Mouse (Mus musculus): ENCODE data around the gene Atxn1. TPM values are rescaled to one million over a fixed set of nuclear protein-coding genes. Genes with fewer than 3 reads are reported as not detected.

Atxn1 gene
- total RNA-seq, 2 experiments from 2014 or later, result 5.9 to 9.0 TPM

DNA sequence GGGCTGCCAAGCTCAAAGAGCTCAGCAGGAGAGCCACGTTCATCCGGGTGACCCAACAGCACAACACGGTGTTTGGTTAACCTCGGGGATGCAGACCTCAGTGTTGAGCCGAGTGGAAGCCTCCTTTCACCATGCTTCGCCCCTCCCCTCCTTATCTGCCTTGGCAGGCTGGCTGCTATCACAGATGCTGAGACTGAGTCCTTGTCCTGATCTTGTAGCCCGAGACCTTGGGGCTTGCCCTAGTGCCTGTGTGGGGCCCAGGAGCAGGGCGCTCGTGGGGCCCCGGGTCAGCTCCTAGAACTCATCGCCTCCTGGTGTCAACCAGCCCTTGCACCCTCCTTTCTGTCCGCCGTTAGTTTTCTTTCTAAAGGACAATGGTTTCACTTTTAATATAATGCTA, 418.8 kb downstream of the Atxn1 start:
- ATAC-seq (ENCODE audit: poor library complexity, severe bottlenecking), result no peak

DNA sequence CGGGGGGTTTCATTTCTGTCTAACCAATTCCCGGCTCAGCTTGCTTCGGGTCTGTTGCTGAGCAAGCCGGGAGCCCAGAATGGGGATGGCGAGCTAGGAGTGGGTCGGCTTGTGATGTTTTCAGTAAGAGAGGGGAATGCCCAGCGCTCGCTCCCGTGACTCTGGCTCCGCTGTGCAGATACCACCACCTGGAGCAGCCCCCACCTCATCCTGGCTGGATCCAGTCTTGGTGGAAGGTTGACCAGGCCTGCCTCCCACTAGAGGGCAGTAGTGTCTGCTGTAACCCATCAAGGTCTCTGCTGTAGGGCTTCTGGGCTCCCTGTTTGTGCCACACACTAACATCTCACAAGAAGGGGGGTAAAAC, 425.6 kb downstream of the Atxn1 start:
- 0 out of 2 replicates have a peak, but pooled peaks have one; percentile 45 for ATAC-seq (ENCODE audit: poor library complexity, severe bottlenecking)

DNA sequence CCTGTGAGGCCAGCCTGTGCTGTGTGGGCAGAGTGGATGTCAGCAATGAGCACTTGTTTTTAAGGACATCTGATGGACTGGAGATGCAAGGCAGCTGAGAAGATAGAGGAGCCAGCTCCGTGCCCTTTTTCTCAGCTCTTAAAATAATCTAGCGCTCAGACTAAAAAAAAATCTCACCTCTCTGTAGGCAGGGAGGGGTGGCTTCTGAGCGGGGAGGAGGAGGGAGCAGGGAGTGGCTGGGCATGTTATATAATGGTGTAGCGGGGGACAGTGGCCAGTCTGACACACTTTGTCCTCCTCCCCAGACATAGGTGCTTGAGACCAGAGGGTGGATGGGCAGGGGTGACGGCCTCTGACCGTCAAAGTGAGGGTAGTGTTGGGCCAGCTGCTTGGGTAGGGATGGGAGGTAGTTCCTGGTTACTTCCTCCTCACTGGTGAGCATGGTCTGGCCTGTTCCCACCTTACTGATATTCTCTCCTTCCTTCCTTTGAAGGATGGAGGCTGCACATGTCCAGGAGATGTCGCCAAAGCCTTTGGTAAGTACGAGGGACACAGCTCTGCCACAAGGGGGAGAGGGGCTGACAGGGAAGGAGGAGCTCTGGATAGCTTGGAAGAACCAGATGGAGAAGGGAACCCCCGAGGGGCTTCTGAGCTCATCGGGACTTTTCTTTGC, 426.1 kb downstream of the Atxn1 start:
- no peak for ATAC-seq (ENCODE audit: poor library complexity, severe bottlenecking)

DNA sequence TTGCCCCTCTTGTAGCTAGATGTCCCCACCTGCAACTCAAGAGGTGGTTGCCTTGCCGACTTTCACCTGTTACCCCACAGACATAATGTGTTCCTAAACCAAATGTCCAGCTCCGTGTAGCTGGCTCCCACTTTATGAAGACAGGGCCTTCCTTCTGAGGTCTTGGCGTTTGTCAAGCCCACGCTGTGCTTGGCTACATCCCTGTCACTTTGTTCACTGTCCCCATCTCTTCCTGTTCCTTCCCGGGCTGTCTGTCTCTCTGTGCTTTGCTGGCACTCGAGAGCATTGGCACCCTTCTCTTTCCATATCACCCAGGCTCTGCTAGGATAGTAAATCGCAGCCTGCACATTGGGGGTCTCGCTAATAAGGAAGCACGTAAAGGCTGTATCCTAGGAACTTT, 426.7 kb downstream of the Atxn1 start:
- no peak for ATAC-seq (ENCODE audit: poor library complexity, severe bottlenecking)

DNA sequence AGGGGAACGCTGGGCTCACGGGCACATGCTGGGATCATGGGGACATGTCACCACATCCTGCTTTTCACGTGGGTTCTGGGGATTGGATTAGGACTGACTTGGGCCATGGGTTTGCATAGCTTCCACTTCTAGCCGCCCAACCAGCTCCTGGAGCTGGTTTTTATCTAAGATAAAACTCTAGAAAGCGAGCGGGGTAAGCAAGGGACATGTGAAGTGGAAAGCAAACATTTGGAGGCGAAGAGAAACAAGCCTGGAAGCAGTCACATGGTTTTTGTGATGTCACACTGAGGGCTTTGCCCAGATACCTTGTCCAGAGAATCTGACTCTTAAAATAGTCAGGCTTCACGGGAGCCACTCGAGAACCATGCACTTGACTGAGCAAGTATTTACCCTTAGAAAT, 427.7 kb downstream of the Atxn1 start:
- ATAC-seq (ENCODE audit: poor library complexity, severe bottlenecking), result no peak

DNA sequence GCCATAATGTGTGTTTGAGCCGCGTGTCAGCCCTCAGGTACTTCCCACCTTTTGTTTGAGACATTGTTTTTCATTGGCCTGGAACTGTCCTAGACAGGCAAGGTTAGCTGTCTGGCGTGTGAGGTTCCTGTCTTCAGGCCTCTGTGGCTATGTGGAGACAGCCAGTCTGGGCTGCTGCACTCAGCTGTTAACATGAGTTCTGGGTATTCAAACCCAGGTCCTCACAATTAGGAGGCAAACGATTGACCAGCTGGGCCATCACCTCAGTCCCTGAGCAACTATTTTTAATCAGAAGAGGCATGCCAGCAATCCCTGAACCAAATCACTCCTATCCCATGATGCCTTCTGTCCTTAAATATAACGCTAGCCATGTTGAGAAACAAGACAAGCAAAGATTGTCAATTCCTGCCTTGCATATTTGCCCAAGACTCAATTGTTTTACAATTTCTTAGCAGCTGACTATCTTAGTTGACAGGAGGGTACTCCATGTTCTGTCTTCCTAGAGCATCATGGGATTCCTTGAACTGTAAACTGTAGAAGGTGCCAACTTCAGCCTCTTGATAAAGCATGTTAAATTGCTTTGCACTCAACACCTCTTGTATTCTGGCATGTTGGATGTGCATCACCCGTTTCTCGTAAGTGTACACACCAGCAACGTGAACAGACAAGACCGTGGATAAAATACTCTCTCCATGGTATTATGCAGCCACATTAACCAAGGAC, 428.9 kb downstream of the Atxn1 start:
- no peak for ATAC-seq (ENCODE audit: poor library complexity, severe bottlenecking)

DNA sequence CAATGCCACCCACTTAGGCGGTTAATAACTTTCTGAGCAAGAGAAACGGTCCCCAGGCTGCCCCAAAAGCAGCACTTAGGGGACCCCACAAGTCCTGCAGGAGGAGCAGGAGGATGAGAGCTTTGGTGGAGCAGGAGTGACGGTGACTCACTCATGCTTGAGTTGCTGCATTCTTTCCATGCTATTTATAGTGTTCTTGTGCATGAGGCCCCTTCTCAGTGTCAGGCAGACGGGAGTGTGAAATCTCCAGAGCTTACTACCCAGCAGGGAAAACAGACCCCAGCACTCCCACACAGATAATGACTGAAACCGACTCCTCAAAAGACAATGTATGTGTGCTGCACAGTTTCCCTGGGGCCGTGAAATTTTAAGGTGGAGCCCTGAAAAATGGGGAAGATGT, 434.1 kb downstream of the Atxn1 start:
- no peak for ATAC-seq (ENCODE audit: poor library complexity, severe bottlenecking)

DNA sequence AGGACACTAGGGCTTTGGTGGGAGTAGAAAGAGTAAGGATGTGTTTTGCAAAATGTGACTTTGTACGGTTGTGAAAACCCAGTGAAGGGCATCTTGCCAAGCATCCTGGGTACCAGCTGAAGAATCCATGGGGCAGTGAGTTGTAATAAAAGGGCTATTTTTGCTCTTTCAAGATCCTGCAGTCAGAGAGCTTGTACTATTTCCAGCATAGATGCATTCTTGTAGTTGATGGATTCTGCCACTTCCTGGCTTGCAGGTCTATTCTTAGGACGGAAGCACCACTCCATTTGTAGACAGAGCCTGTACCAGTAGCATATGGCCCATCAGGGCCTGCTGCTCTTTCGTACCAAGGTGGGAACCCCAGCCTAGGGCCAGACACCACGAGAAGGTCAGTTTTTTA, 436.0 kb downstream of the Atxn1 start:
- ATAC-seq (ENCODE audit: poor library complexity, severe bottlenecking), result no peak

DNA sequence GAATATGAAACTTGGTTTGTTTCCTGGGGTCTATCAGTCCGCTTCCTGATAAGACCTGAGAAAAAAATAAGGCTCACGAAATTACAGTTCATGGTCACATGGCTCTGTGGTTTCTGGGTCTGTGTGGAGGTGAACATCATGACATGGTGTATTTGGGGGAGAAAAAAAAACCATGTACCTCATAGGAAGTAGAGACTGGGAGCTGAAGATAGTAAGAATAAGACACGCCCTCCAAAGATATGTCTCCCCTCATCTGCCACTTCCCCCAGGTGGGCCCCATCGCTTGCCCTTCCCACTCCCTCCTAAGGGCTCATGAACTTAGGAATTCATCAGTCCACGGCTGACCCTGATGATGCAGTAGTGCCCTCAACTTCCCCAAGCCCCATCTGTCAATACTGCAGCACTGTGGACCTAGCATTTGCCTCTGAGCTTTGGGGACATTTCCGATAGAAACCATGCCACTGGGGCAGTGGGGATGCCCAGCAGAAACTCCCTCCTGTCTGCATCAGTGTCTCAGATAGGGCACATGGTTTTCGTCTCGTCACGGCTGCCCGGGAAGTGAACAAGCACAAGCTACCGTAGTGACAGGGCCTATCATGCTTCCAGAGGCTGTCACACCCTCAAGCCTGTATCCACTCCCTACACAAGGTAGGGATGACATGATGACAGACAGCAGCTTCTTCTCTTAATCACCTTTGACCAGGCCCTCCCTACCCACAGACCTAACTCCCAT, 437.4 kb downstream of the Atxn1 start:
- ATAC-seq (ENCODE audit: poor library complexity, severe bottlenecking), result no peak

DNA sequence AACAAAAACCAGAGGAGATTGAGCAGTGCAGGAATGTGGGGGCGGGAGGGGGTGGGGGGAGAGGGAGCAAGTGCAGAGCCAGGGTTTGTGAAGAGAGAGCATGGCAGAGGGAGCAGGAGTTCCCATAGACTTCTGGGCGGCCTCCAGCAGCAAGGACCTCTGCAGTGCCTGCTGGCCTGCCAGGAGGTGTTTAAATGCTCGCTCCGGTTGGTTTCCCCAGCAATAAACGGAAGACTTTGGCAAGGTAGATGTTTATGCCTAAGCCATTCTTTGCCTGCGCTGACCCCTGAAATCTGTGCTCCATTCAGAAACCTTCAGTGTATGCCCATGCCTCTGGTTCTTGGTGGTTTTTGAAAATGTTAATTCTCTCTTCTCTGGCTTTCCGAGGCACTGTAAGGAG, 438.6 kb downstream of the Atxn1 start:
- no peak for ATAC-seq (ENCODE audit: poor library complexity, severe bottlenecking)

DNA sequence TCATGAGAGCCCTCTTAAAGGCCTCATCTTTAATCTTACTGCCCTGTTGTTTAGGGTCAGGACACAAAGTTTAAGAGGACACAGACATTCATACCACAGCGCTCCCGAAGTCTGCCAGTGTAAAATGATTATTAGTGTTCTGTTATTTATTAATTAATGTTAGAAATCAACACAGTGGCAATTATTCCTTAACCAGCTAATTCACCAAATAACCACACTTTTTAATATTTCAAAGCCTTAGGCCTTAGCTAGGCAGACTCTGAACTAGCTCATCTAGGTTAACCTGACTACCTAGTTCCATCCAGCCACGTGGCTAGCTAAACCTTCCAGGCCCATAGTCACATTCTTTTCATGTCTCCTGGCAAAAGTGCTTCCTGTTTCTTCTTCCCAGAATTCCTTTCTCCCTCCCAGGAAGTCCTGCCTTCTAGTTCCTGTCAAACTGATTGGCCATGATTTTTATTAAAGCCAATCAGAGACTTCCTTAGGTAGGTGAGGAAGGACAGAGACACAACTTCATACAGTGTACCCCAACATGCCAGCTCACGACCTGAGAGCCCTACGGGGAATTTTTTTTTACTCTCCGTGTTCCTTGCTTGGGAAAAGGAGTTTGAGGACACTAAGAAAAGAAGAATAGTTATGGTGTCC, 439.9 kb downstream of the Atxn1 start:
- no peak for ATAC-seq (ENCODE audit: poor library complexity, severe bottlenecking)

DNA sequence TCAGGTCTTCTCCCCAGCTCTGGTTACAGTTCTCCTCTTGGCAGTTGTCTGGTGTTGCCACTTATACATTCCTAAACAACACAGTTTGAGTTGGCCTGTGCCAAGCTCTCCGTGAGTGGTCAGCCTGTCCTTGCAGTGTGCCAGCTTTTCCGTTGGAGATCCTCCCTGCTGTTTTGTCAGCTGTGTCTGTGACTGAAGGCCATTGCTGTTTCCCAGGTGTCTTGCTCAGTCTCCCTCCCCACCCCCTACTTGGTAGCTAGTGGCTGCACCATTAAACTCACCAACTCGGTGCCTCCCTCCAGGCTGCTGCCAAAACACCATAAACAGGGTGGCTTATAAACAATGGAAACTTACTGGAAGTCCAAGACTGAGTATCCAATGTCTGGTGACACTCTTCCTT, 440.5 kb downstream of the Atxn1 start:
- ATAC-seq (ENCODE audit: poor library complexity, severe bottlenecking), result no peak

DNA sequence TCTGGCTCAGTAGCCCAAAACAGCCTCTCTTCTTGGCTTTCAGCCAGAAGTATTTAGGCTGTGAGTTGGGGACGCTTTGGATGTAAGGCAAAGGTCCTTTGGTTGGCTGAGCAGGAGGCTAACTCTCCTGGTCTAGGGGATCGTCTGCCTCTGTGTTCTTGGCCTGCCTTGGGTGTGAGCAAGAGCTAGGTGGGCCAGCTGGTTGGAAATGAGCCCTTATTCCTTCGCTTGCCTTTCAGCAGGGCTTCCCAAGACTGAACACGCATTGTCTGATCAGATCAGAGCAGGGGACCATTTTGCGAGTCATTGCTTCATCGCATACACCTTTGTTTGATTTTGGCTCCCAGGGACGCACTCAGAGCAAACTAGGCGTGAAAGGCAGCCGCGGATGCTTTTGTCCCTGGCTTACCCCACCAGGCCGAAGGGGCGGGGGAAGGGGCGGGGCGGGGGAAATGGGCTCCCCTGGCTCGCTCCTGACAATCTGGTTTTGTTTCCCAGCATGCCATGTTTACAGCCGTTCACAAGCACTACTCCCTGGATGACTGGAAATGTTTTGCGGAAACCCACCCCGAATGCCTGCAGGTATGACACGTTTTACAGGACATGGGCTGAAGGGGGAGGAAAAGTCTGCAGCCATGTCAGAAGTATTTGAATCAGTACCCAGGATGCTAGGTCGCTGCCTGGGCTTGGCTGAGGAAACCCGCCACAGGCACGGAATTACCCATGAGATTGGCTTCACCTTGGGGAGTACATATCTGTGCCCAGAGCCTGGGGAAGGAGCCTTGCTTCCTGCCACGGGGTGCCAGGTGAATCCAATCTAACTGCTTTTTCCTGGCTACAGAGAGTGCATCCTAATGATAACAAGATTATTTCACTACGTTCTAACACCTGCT, 448.1 kb downstream of the Atxn1 start:
- no peak for ATAC-seq (ENCODE audit: poor library complexity, severe bottlenecking)

DNA sequence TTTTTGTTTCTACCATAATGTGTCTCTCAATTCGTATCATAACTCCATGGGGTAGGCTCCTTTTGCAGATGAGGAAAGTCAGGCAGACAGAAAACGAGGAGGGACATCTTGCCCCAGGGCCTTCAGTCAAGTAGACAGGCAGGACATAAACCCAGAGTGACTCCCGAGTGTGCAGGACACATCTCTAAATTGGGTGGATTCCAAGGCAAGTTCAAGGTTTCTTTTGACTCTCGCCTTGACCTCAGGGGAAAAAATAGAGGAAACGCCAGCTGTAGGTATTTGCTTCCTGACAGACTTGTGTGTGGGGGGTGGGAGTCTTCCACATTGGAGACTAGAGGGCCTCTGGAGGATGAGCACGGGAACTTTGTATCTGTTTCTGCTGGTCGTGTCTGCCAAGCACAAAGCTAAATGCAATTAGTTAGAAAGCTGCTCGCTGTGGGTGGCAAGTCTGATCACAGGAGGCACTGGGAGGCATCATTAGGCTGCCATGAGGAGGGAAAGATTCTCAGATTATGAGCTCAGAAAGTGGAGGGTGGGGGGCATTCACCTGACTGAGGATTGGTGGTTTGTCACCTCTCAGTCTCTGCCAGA, 449.9 kb downstream of the Atxn1 start:
- no peak for ATAC-seq (ENCODE audit: poor library complexity, severe bottlenecking)

DNA sequence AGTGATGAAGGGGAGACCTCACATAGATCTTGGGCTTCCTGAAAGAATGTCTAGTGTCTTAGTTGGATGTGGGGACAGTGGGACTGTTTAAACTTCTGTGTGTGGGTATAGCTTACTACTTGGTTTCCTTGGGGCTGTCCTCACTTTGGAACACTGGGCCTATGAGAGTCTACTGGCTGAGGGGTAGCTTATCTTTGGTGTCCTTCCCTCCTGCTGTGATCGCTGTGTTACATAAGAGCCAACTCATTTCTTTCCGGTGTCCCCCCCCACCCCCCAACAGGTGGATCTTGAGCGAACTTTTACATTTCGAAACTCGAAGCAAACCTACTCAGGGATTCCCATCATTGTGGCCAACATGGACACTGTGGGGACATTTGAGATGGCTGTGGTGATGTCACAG, 450.7 kb downstream of the Atxn1 start:
- ATAC-seq (ENCODE audit: poor library complexity, severe bottlenecking), result no peak

DNA sequence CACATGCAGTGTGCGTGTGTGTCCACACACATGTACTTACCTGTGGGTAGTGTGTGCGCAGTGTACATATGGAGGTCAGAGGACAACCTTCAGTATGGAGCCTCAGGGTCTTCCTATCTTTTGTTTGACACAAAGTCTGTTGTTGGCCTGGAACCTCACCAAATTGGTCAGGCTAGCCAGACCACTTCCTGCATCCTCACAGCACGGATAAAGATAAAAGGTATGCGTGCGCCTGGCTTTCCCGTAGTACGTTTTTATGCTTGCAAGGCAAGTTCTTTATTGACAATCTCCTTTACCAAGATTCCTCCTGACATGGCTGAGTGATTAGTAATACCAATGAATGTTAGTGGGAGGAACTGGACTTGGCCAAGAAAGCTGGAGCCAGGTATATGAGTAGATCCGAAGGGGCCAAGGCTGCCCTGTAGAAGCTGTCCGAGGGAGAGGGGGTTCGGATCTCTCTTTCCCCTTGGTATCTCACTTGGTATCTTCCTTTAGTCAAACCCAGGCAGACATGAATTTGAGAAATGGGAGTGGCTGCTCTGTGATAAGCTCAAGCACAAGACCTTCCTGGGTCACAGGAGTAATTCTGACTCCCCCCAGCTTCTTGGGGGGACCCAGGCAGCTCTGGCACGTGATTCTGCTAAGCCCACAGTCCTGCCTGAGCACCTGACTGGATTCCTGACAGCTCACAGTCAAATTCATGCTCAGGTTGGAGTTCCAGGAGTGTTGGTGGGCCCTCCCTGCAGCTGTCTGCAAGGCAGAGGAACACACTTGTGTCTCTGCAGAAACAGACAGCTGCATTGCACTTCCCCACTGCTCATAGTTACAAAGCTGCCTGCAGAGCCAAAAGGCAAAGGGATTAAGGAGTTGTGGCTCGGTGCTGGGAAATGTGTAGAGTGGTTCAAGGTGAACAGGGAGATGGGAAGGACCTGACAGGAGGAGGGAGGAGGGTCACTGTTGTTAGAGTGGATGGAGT, 451.5 kb downstream of the Atxn1 start:
- ATAC-seq (ENCODE audit: poor library complexity, severe bottlenecking), result no peak; the same call in 1 of the 2 replicates

DNA sequence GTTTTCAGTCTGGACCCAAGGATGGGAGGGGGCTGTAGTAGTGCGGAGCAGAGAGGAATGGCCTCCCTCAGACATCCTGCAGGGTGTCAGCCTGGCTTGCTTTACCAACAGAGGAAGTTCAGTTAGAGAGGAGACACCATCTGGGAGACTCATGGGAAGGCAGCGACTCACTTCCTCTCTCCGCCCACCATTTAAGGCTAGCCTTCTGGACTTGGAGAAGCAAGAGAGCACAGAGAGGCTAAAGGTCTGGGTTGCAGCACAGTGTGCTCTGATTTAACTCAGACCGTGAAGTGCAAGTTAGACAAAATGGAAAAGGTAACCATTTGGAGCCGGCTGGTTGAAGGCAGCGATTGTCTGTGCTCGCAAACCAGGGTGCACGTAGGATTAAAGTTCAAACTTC, 452.3 kb downstream of the Atxn1 start:
- peak; percentile 50 for ATAC-seq (ENCODE audit: poor library complexity, severe bottlenecking)

DNA sequence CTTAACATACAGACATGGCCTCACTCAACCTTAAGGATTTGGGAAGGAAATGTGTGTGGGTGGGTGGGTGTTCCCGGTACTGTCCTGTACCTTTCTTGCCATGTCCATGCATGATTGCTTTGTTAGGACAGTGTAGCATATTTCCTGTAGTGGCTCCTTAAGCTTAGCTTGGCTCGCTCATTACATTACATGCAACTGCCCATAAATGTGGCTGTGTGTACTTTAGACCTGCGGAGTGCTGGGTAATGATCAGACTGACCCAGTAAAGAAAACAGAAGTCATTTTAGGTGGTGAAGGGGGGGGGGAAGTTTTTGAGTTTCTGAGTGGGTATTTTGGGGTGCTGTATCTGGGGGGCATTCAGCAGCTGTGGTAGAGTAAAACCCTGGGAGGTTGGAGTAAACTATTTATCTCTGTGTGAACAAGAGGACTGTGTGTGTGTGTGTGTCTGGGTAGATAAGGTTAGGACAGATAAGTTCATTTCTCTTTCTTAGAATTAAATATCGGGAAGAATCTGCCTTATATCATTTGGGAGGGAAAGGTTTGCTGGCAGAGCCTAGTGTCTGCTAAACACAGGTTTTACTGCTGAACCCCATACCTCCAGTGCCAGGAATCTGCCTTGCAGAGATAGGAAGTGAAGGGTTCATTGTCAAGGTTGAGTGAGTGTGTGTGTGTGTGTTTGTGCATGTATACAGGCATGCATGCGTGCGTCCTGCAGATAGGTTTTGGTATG, 452.9 kb downstream of the Atxn1 start:
- no peak for ATAC-seq (ENCODE audit: poor library complexity, severe bottlenecking)
